Mouse (Mus musculus) leukemia stem cell, adult 10-12 weeks (primary cell): ENCODE data around the gene D5Ertd579e. TPM values are rescaled to one million over a fixed set of nuclear protein-coding genes. Genes with fewer than 3 reads are reported as not detected.

Experiments used
- polyA plus RNA-seq: library from polyadenylated mRNA; stranded (reverse); fragments of >175 nt; gene quantifications from 2 replicates; pipeline ENCODE4 v1.2.3, GENCODE M21; 2012; ENCODE audit warnings: low replicate concordance

Gene D5Ertd579e
- 3.6 and 3.8 TPM in 2 replicates for polyA plus RNA-seq

DNA sequence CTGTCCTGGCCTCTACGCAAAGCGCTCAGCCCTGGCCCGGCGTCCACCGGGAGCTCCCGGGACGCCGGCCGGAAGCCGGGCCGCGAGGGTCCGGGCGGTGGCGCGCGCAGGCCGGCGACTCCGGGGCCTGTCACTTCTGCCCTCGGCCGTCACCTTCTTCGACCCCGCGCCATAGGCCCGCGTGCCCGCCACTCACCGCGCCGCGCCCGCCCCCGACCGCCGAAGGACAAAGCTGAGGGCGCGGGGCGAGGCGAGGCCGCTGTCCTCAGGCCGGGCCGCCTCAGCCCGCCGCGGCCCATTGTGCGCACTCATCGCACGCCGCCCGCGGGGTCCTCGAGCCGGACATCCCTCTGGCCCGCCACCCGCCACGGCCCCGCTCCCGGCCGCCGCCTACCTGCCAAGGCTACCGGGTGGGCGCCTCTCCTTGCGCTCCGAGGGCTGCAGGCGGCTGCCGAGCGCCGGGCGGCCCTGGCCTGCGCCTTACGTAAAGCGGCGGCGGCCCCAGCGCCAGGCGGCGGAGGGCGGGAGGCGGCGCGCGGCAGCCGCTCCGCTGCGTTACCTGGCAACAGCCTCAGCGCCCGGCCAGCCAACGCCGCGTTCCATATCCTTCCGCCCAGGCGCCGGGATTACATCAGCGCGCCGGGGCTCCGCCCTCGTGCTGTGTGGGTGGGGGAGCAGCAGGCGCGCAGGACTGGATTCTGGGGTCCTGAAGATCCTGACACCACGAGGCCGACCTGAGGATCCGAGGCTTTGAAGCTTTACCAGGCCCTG is at the start of gene D5Ertd579e:
TSS of gene D5Ertd579e (minus strand) at position 564 of the 771 bp plus-strand sequence.

GRCm38 (mm10) chr5:36593176-36593575 is 102.6 kb downstream of the D5Ertd579e start, which contains the start of gene Tbc1d14:
TSS of gene Tbc1d14 (minus strand) at chr5:36593276.

Other genes with a start within 250 kb of the D5Ertd579e start
- 2.7 and 6.6 TPM in 2 replicates for gene Grpel1, start 231.0 kb downstream of the D5Ertd579e start, polyA plus RNA-seq
- 33.3 and 37.1 TPM in 2 replicates for gene Tada2b, start 211.7 kb downstream of the D5Ertd579e start, polyA plus RNA-seq
- gene Ccdc96, start 211.4 kb downstream of the D5Ertd579e start, polyA plus RNA-seq, result 0.17 and 0.26 TPM in 2 replicates
- 17.9 and 19.7 TPM in 2 replicates for gene Tbc1d14, start 102.7 kb downstream of the D5Ertd579e start, polyA plus RNA-seq
- 24.3 and 35.2 TPM in 2 replicates for gene Bloc1s4, start 52.6 kb upstream of the D5Ertd579e start, polyA plus RNA-seq
- gene Mrfap1, start 100.7 kb upstream of the D5Ertd579e start, polyA plus RNA-seq, result 50.7 and 72.9 TPM in 2 replicates
- 41.2 and 49.7 TPM in 2 replicates for gene Man2b2, start 134.6 kb upstream of the D5Ertd579e start, polyA plus RNA-seq
- gene Ppp2r2c, start 172.5 kb upstream of the D5Ertd579e start, polyA plus RNA-seq, result 0.12 TPM in 1 of 2 replicates, not detected in the other